Mouse (Mus musculus): ENCODE results near the gene Golph3. TPM values are rescaled to one million over a fixed set of nuclear protein-coding genes. Genes with fewer than 3 reads are reported as not detected.

The Golph3 gene
- polyA plus RNA-seq, 2 experiments, result 35.2 to 58.4 TPM

- ATAC-seq (ENCODE audit: insufficient read depth), result no peak
- WGBS (ENCODE audit: insufficient replicate concordance), result 75% methylated on average over 13 of the region's 13 CpGs
- no peaks in the 10 kb centered on the region for H3K4me1 ChIP-seq (replicated peaks; ENCODE audit: control insufficient read depth in 2 of 2, insufficient read depth in 2 of 2, low read length in 1 of 2)
- H3K9ac ChIP-seq (replicated peaks), result no peak overlapping the region
- H3K4me3 ChIP-seq (ENCODE audit: insufficient read depth in 1 of 2, low read depth in 2 of 2, low read length in 2 of 2), result no peak overlapping the region
- TF ChIP-seq EP300 (IDR thresholded peaks at IDR 0.05; ENCODE audit: low read depth) (no peak), CTCF (IDR thresholded peaks at IDR 0.05; ENCODE audit: low read depth) (no peak)
- H3K4me2 ChIP-seq (ENCODE audit: low read depth), result no peak overlapping the region
- H3K36me3 ChIP-seq (replicated peaks; ENCODE audit: control insufficient read depth, insufficient read depth, low read depth), result no peaks in the 10 kb centered on the region
- H3K27ac ChIP-seq, result no peak overlapping the region
- no peak for DNase-seq (ENCODE audit: low read depth in 3 of 3, low spot score in 3 of 3)
- H3K27me3 ChIP-seq (ENCODE audit: control insufficient read depth, insufficient read depth, low read length), result no peaks in the 10 kb centered on the region
- H3K9me3 ChIP-seq (ENCODE audit: control insufficient read depth, low read length), result no peaks in the 10 kb centered on the region
Observed at GRCm38 (mm10) chr15:12384679-12385078, 63.4 kb downstream of the Golph3 start.

- no peak for ATAC-seq (ENCODE audit: insufficient read depth)
- no peak for DNase-seq (ENCODE audit: low read depth in 3 of 3, low spot score in 3 of 3)
- Histone ChIP-seq H3K9ac (replicated peaks) (no peak overlapping the region), H3K36me3 (replicated peaks; ENCODE audit: control insufficient read depth, insufficient read depth, low read depth) (no peaks in the 10 kb centered on the region), H3K4me2 (ENCODE audit: low read depth) (no peak overlapping the region), H3K27ac (no peak overlapping the region), H3K4me3 (ENCODE audit: insufficient read depth in 1 of 2, low read depth in 2 of 2, low read length in 2 of 2) (no peak overlapping the region), H3K27me3 (ENCODE audit: control insufficient read depth, insufficient read depth, low read length) (no peaks in the 10 kb centered on the region), H3K4me1 (replicated peaks; ENCODE audit: control insufficient read depth in 2 of 2, insufficient read depth in 2 of 2, low read length in 1 of 2) (no peaks in the 10 kb centered on the region), H3K9me3 (ENCODE audit: control insufficient read depth, low read length) (no peaks in the 10 kb centered on the region)
- 67% methylated on average over 15 of the region's 15 CpGs for WGBS (ENCODE audit: insufficient replicate concordance)
- TF ChIP-seq EP300 (IDR thresholded peaks at IDR 0.05; ENCODE audit: low read depth) (no peak), CTCF (IDR thresholded peaks at IDR 0.05; ENCODE audit: low read depth) (no peak)
Observed at GRCm38 (mm10) chr15:12388726-12389489, 67.7 kb downstream of the Golph3 start.

- TF ChIP-seq EP300 (IDR thresholded peaks at IDR 0.05; ENCODE audit: low read depth) (no peak), CTCF (IDR thresholded peaks at IDR 0.05; ENCODE audit: low read depth) (no peak)
- Histone ChIP-seq H3K27me3 (ENCODE audit: control insufficient read depth, insufficient read depth, low read length) (no peaks in the 10 kb centered on the region), H3K9me3 (ENCODE audit: control insufficient read depth, low read length) (no peaks in the 10 kb centered on the region), H3K4me2 (ENCODE audit: low read depth) (no peak overlapping the region), H3K9ac (replicated peaks) (no peak overlapping the region), H3K27ac (no peak overlapping the region), H3K4me1 (replicated peaks; ENCODE audit: control insufficient read depth in 2 of 2, insufficient read depth in 2 of 2, low read length in 1 of 2) (no peaks in the 10 kb centered on the region), H3K4me3 (ENCODE audit: insufficient read depth in 1 of 2, low read depth in 2 of 2, low read length in 2 of 2) (no peak overlapping the region), H3K36me3 (replicated peaks; ENCODE audit: control insufficient read depth, insufficient read depth, low read depth) (no peaks in the 10 kb centered on the region)
- WGBS (ENCODE audit: insufficient replicate concordance), result 74% methylated on average over 10 of the region's 10 CpGs
- DNase-seq (ENCODE audit: low read depth in 3 of 3, low spot score in 3 of 3), result no peak
- ATAC-seq (ENCODE audit: insufficient read depth), result no peak
Observed at GRCm38 (mm10) chr15:12394758-12395157, 73.5 kb downstream of the Golph3 start.

GRCm38 (mm10) chr15:12397032-12397431 is 75.8 kb downstream of the Golph3 start:
- H3K4me2 ChIP-seq (ENCODE audit: low read depth), result no peak overlapping the region
- no peak overlapping the region for H3K9ac ChIP-seq (replicated peaks)
- no peaks in the 10 kb centered on the region for H3K9me3 ChIP-seq (ENCODE audit: control insufficient read depth, low read length)
- H3K36me3 ChIP-seq (replicated peaks; ENCODE audit: control insufficient read depth, insufficient read depth, low read depth), result no peaks in the 10 kb centered on the region
- H3K27ac ChIP-seq, result no peak overlapping the region
- TF ChIP-seq CTCF (IDR thresholded peaks at IDR 0.05; ENCODE audit: low read depth), result no peak
- DNase-seq (ENCODE audit: low read depth in 3 of 3, low spot score in 3 of 3), result no peak
- H3K4me1 ChIP-seq (replicated peaks; ENCODE audit: control insufficient read depth in 2 of 2, insufficient read depth in 2 of 2, low read length in 1 of 2), result no peaks in the 10 kb centered on the region
- ATAC-seq (ENCODE audit: insufficient read depth), result no peak
- H3K4me3 ChIP-seq (ENCODE audit: insufficient read depth in 1 of 2, low read depth in 2 of 2, low read length in 2 of 2), result no peak overlapping the region
- 55% methylated on average over 6 of the region's 6 CpGs for WGBS (ENCODE audit: insufficient replicate concordance)
- no peaks in the 10 kb centered on the region for H3K27me3 ChIP-seq (ENCODE audit: control insufficient read depth, insufficient read depth, low read length)

Other genes with a start within 250 kb of the Golph3 start
- gene Zfr, start 203.6 kb upstream of the Golph3 start, polyA plus RNA-seq (2012; rRNA removed), result 17.8 and 21.8 TPM in 2 replicates
- 42.2 and 49.5 TPM in 2 replicates for gene Zfr, start 203.6 kb upstream of the Golph3 start, polyA plus RNA-seq (2014; fragmentation: Nextera tagmentation; extraction: Ambion mirVana)
- gene Mtmr12, start 116.4 kb upstream of the Golph3 start, polyA plus RNA-seq (2012; rRNA removed), result 6.4 and 6.5 TPM in 2 replicates
- gene Mtmr12, start 116.4 kb upstream of the Golph3 start, polyA plus RNA-seq (2014; fragmentation: Nextera tagmentation; extraction: Ambion mirVana), result 6.8 and 7.2 TPM in 2 replicates
- gene 1810049J17Rik, start 449 bp downstream of the Golph3 start, polyA plus RNA-seq (2012; rRNA removed), result not detected in 2 replicates
- gene 1810049J17Rik, start 449 bp downstream of the Golph3 start, polyA plus RNA-seq (2014; fragmentation: Nextera tagmentation; extraction: Ambion mirVana), result 2.3 and 3.1 TPM in 2 replicates

All from liver, embryonic 14.5 days (tissue).